Mouse (Mus musculus) heart, postnatal 0 days (tissue): ENCODE results near the gene Adcy1.

Experiments used
- CTCF ChIP-seq: IDR thresholded peaks from 2 replicates; pipeline ENCODE4 v1.5.1; 2016; ENCODE audit warnings: antibody characterized with exemption, control low read depth, low read depth
- EP300 ChIP-seq: IDR thresholded peaks from 2 replicates; pipeline ENCODE4 v1.6.1; 2016; ENCODE audit warnings: antibody characterized with exemption, low read depth

DNA sequence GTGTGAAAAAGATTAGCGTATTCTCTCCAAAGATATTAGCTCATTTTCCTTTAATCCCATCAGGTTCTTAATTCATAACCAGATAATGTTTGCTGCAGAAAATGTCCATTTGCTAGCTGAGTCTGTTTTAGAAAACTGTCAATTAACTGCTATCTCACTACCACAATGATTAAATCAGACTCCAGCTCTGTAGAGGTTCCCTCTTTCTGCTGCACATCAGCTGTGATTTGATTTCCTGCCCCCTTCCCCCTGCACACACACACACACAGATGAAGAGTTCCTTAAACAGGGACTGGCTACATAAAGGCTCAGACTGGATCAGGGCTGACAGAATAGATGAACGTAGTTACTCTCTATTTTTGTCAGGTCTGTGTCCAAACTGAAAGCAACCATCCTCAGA lies 53.4 kb downstream of the Adcy1 start:
- TF ChIP-seq CTCF, result no peak
- no peak for TF ChIP-seq EP300
